Mouse (Mus musculus): ENCODE measurements around the gene Pkp1.

DNA sequence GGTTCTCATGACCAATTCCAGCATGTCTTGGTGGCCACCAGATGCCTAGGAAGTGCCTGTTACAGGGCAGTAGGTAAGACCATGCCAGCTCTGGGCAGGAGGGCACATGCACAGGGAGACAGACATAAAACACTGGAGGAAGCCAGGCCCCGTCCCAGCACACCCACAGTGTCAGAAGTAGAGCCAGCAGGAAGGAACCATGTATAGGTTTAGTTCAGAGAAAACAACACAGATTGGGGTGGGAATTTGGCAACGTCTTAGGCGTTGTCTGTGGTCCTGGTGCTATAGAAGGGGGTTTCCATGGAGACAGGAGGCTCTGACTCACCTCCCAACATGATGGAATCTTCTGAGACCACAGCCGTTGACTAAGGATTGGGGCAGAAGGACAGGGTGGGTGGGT is 27.2 kb upstream of the Pkp1 start:
- TF ChIP-seq CTCF (IDR thresholded peaks at IDR 0.05 in 2 of 3, conservative IDR thresholded peaks at IDR 0.05 in 1 of 3; ENCODE audit: control insufficient read depth in 1 of 3, insufficient read depth in 1 of 3, low read depth in 2 of 3, low read length in 3 of 3, poor library complexity in 1 of 3, severe bottlenecking in 1 of 3) (no peak), KAT2A (conservative IDR thresholded peaks at IDR 0.05; ENCODE audit: low read depth, low read length) (no peak), MYB (IDR thresholded peaks at IDR 0.05; ENCODE audit: low read depth, low read length) (no peak), CHD1 (IDR thresholded peaks at IDR 0.05; ENCODE audit: low read depth, low read length) (no peak), RCOR1 (IDR thresholded peaks at IDR 0.05; ENCODE audit: low read depth, low read length) (no peak), EP300 (IDR thresholded peaks at IDR 0.05; ENCODE audit: low read depth in 1 of 2, low read length in 2 of 2) (no peak), TBP (IDR thresholded peaks at IDR 0.05; ENCODE audit: low read depth, low read length) (no peak), MAX (IDR thresholded peaks at IDR 0.05; ENCODE audit: low read length) (no peak)
